Mouse (Mus musculus): Measurements from ENCODE around the gene Nol6. TPM values are rescaled to one million over a fixed set of nuclear protein-coding genes. Genes with fewer than 3 reads are reported as not detected.

Nol6 gene
- 53.6 TPM for polyA plus RNA-seq (2015; fragmentation: Illumina TruSeq; extraction: RNeasy Lipid Tissue Mini Kit (QIAGEN cat#74804); ENCODE audit: low read depth, low replicate concordance)

GRCm38 (mm10) chr4:41124180-41124951 lies at the start of gene Nol6:
Gene Nol6, minus strand, starts transcription at chr4:41124455.

GRCm38 (mm10) chr4:41135711-41136453 lies 11.6 kb upstream of the Nol6 start, which contains the start of gene Ube2r2:
Gene Ube2r2, plus strand, starts transcription at chr4:41135743.

GRCm38 (mm10) chr4:41097871-41098576 lies 26.2 kb downstream of the Nol6 start, which contains the start of gene Aqp3:
Gene Aqp3, minus strand, starts transcription at chr4:41098183.

Other genes with a start within 250 kb of the Nol6 start
- gene Spink4, start 204.4 kb downstream of the Nol6 start, polyA plus RNA-seq (2015; fragmentation: Illumina TruSeq; extraction: RNeasy Lipid Tissue Mini Kit (QIAGEN cat#74804); ENCODE audit: low read depth, low replicate concordance) = not detected
- gene Bag1, start 176.2 kb downstream of the Nol6 start, polyA plus RNA-seq (2015; fragmentation: Illumina TruSeq; extraction: RNeasy Lipid Tissue Mini Kit (QIAGEN cat#74804); ENCODE audit: low read depth, low replicate concordance) = 212 TPM
- gene Chmp5, start 176.0 kb downstream of the Nol6 start, polyA plus RNA-seq (2015; fragmentation: Illumina TruSeq; extraction: RNeasy Lipid Tissue Mini Kit (QIAGEN cat#74804); ENCODE audit: low read depth, low replicate concordance) = 145 TPM
- 67.7 TPM for gene Nfx1, start 153.5 kb downstream of the Nol6 start, polyA plus RNA-seq (2015; fragmentation: Illumina TruSeq; extraction: RNeasy Lipid Tissue Mini Kit (QIAGEN cat#74804); ENCODE audit: low read depth, low replicate concordance)
- not detected for gene Aqp7, start 76.3 kb downstream of the Nol6 start, polyA plus RNA-seq (2015; fragmentation: Illumina TruSeq; extraction: RNeasy Lipid Tissue Mini Kit (QIAGEN cat#74804); ENCODE audit: low read depth, low replicate concordance)
- not detected for gene Aqp3, start 26.3 kb downstream of the Nol6 start, polyA plus RNA-seq (2015; fragmentation: Illumina TruSeq; extraction: RNeasy Lipid Tissue Mini Kit (QIAGEN cat#74804); ENCODE audit: low read depth, low replicate concordance)
- gene Ube2r2, start 11.3 kb upstream of the Nol6 start, polyA plus RNA-seq (2015; fragmentation: Illumina TruSeq; extraction: RNeasy Lipid Tissue Mini Kit (QIAGEN cat#74804); ENCODE audit: low read depth, low replicate concordance) = 92.2 TPM
- gene Ubap2, start 150.7 kb upstream of the Nol6 start, polyA plus RNA-seq (2015; fragmentation: Illumina TruSeq; extraction: RNeasy Lipid Tissue Mini Kit (QIAGEN cat#74804); ENCODE audit: low read depth, low replicate concordance) = 20.6 TPM
- gene Dcaf12, start 190.4 kb upstream of the Nol6 start, polyA plus RNA-seq (2015; fragmentation: Illumina TruSeq; extraction: RNeasy Lipid Tissue Mini Kit (QIAGEN cat#74804); ENCODE audit: low read depth, low replicate concordance) = 34.1 TPM
- 52.1 TPM for gene Ubap1, start 224.5 kb upstream of the Nol6 start, polyA plus RNA-seq (2015; fragmentation: Illumina TruSeq; extraction: RNeasy Lipid Tissue Mini Kit (QIAGEN cat#74804); ENCODE audit: low read depth, low replicate concordance)

All from brain, adult 10 weeks (tissue).